In the genomic region with DNA sequence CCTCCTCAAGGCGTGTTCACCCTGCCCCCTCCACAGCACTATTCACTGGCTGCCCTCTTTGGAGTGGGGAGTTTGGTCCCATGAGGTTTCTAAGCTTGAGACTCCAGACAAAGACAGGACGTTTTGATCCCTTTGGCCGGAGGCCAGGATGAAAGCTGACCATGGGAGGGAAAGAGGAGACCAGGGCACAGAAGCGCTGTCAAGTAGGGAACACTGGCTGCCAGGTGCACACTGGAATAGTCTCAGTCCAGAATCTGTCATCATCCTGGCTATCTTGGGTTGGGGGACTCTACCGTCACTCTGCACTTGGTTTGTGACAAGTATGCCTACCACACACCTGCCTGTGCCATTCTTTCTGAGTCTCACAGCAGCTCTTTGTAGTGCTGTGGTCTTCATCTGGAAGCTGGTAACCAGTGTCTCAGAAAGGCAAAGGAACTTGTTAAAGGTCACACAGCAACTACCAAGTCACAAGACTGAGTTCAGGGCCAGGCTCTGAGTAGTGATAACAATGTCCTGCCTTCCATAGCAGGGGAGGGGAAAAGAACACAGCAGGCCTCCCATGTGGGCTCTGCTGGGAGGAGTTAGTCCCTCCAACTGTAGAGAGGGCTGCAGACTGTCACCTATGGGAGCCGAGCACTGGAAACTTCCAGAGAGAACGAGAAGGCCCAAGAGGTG, we compare ENCODE assay signal across 14 mouse cellular contexts. TPM values are rescaled to one million over a fixed set of nuclear protein-coding genes. Genes with fewer than 3 reads are reported as not detected.
A peak's percentile ranks its signal among the peaks of the same experiment; 100 is the strongest.
DNase-seq lines count a peak whose midpoint lies in the region; ATAC-seq lines count a peak whose summit lies in the region.
"Had no signal": no experiment of that assay in that cellular context is flagged by ENCODE, and none has a peak within 500 bp of the region (broad histone marks: within the 10 kb centered on the region; RNA-seq: fewer than 3 reads in every experiment).

No protein-coding gene starts in this region.

- DNase-seq in adrenal gland, postnatal 14 days: peak; percentile 67
- no peak for DNase-seq in adrenal gland, adult 8-10 months
- DNase-seq in hindbrain, embryonic 11.5 days (ENCODE audit: low spot score): no peak
- DNase-seq in 3T3-L1 (ENCODE audit: low read depth, low spot score): peak; percentile 25
- peak; percentile 64 for DNase-seq in gastrocnemius, postnatal 10 days
- DNase-seq in urinary bladder, postnatal 10 days (ENCODE audit: low spot score): no peak
- no peak for DNase-seq in embryo, embryonic 9.5 days (ENCODE audit: extremely low spot score)
- DNase-seq: kidney, adult 9 months; thymus, postnatal 25 days had no signal

- no peaks in the 10 kb centered on the region for H3K36me3 ChIP-seq in hindbrain, embryonic 16.5 days (ENCODE audit: control insufficient read depth, insufficient read depth, low read length)
- no peaks in the 10 kb centered on the region for H3K36me3 ChIP-seq in hindbrain, embryonic 11.5 days (ENCODE audit: control insufficient read depth, insufficient read depth, low read length)

- H3K27me3 ChIP-seq in hindbrain, embryonic 16.5 days (replicated peaks; ENCODE audit: control insufficient read depth, insufficient read depth, low read length): no peaks in the 10 kb centered on the region
- H3K27me3 ChIP-seq in hindbrain, embryonic 11.5 days (ENCODE audit: control insufficient read depth, insufficient read depth, low read length): no peaks in the 10 kb centered on the region
- H3K27me3 ChIP-seq: embryonic facial prominence, embryonic 12.5 days; forebrain, embryonic 13.5 days had no signal

- WGBS in hindbrain, embryonic 16.5 days: 56% methylated on average over 7 of the region's 7 CpGs
- WGBS in hindbrain, embryonic 11.5 days: 69% methylated on average over 7 of the region's 7 CpGs

- H3K27ac ChIP-seq in hindbrain, embryonic 16.5 days (ENCODE audit: low read depth, low read length): peak overlapping the region; percentile 23; the same call in 1 of the 2 replicates
- no peak overlapping the region for H3K27ac ChIP-seq in hindbrain, embryonic 11.5 days (ENCODE audit: low read depth, low read length)
- H3K27ac ChIP-seq: embryonic facial prominence, embryonic 12.5 days; forebrain, embryonic 13.5 days; liver, embryonic 14.5 days had no signal

- H3K4me2 ChIP-seq in hindbrain, embryonic 16.5 days (ENCODE audit: low read length): no peak overlapping the region
- H3K4me2 ChIP-seq in hindbrain, embryonic 11.5 days (replicated peaks; ENCODE audit: low read depth, low read length): no peak overlapping the region
- H3K4me2 ChIP-seq: embryonic facial prominence, embryonic 12.5 days; forebrain, embryonic 13.5 days had no signal

- H3K9me3 ChIP-seq in hindbrain, embryonic 16.5 days (ENCODE audit: control insufficient read depth, low read length): 0 out of 2 replicates have a peak, but pooled peaks cover 2% of the 10 kb centered on the region
- no peaks in the 10 kb centered on the region for H3K9me3 ChIP-seq in hindbrain, embryonic 11.5 days (ENCODE audit: control insufficient read depth, low read length)
- H3K9me3 ChIP-seq: embryonic facial prominence, embryonic 12.5 days; forebrain, embryonic 13.5 days had no signal

- ATAC-seq in hindbrain, embryonic 16.5 days: no peak
- no peak for ATAC-seq in hindbrain, embryonic 11.5 days (ENCODE audit: low FRiP score)
- ATAC-seq: forebrain, embryonic 13.5 days had no signal

- no peaks in the 10 kb centered on the region for H3K4me1 ChIP-seq in hindbrain, embryonic 16.5 days (ENCODE audit: control insufficient read depth, insufficient read depth, low read depth, low read length)
- no peaks in the 10 kb centered on the region for H3K4me1 ChIP-seq in hindbrain, embryonic 11.5 days (replicated peaks; ENCODE audit: control insufficient read depth, insufficient read depth, low read length)
- H3K4me1 ChIP-seq: embryonic facial prominence, embryonic 12.5 days; forebrain, embryonic 13.5 days had no signal

- no peak overlapping the region for H3K4me3 ChIP-seq in hindbrain, embryonic 16.5 days (ENCODE audit: low read length)
- no peak overlapping the region for H3K4me3 ChIP-seq in hindbrain, embryonic 11.5 days (ENCODE audit: low read depth, low read length)
- H3K4me3 ChIP-seq: embryonic facial prominence, embryonic 12.5 days; forebrain, embryonic 13.5 days had no signal

- H3K9ac ChIP-seq in hindbrain, embryonic 16.5 days (ENCODE audit: low read depth, low read length): no peak overlapping the region
- H3K9ac ChIP-seq in hindbrain, embryonic 11.5 days (ENCODE audit: low read depth, low read length): no peak overlapping the region
- H3K9ac ChIP-seq: embryonic facial prominence, embryonic 12.5 days; forebrain, embryonic 13.5 days; liver, embryonic 14.5 days had no signal

RNA-seq across cellular contexts. Expression of a gene that starts 6.7 kb away (rescaled TPM):
- total RNA-seq in adrenal gland, postnatal 14 days (2021): 0.15 and 0.23 TPM in 2 replicates
- under 1 TPM; 0.20 to 0.40 (median 0.31) TPM for total RNA-seq in adrenal gland, adult 8-10 months (2022)
- polyA plus RNA-seq in hindbrain, embryonic 16.5 days (2015; fragmentation: Nextera tagmentation; extraction: Ambion mirVana): 14.2 and 14.5 TPM in 2 replicates
- polyA plus RNA-seq in hindbrain, embryonic 11.5 days (2014; fragmentation: Nextera tagmentation; extraction: Ambion mirVana): 0.73 and 0.77 TPM in 2 replicates
- under 1 TPM; 0.20 to 0.23 TPM for total RNA-seq in gastrocnemius, postnatal 10 days (2021)
- total RNA-seq: heart, postnatal 14 days had no signal
- polyA plus RNA-seq: liver, embryonic 14.5 days had no signal

RNA-seq across cellular contexts. Expression of a gene that starts 23.0 kb away (rescaled TPM):
- total RNA-seq in adrenal gland, postnatal 14 days (2021): 88.7 and 94.4 TPM in 2 replicates
- 100 to 1,000 TPM in 1 of 4 experiments, 10 to 100 TPM in 3; 81.3 to 119 (median 96.3) TPM for total RNA-seq in adrenal gland, adult 8-10 months (2022)
- 120 and 124 TPM in 2 replicates for polyA plus RNA-seq in hindbrain, embryonic 16.5 days (2015; fragmentation: Nextera tagmentation; extraction: Ambion mirVana)
- 90.5 and 90.7 TPM in 2 replicates for polyA plus RNA-seq in hindbrain, embryonic 11.5 days (2014; fragmentation: Nextera tagmentation; extraction: Ambion mirVana)
- 10 to 100 TPM; 52.1 to 55.1 TPM for total RNA-seq in gastrocnemius, postnatal 10 days (2021)

RNA-seq across cellular contexts. Expression of a gene that starts 23.1 kb away (rescaled TPM):
- total RNA-seq in adrenal gland, postnatal 14 days (2021): 3.1 and 3.2 TPM in 2 replicates
- 1 to 10 TPM in 2 of 4 experiments, under 1 TPM in 2; 0.35 to 2.0 (median 0.88) TPM for total RNA-seq in adrenal gland, adult 8-10 months (2022)
- 1.9 and 2.1 TPM in 2 replicates for polyA plus RNA-seq in hindbrain, embryonic 16.5 days (2015; fragmentation: Nextera tagmentation; extraction: Ambion mirVana)
- 10.8 and 14.3 TPM in 2 replicates for polyA plus RNA-seq in hindbrain, embryonic 11.5 days (2014; fragmentation: Nextera tagmentation; extraction: Ambion mirVana)
- total RNA-seq in gastrocnemius, postnatal 10 days (2021): 1 to 10 TPM; 2.3 to 2.4 TPM

RNA-seq across cellular contexts. Expression of a gene that starts 25.3 kb away (rescaled TPM):
- 37.4 and 42.7 TPM in 2 replicates for total RNA-seq in adrenal gland, postnatal 14 days (2021)
- total RNA-seq in adrenal gland, adult 8-10 months (2022): 10 to 100 TPM; 60.8 to 69.9 (median 67.4) TPM
- polyA plus RNA-seq in hindbrain, embryonic 16.5 days (2015; fragmentation: Nextera tagmentation; extraction: Ambion mirVana): 92.9 and 96.4 TPM in 2 replicates
- 29.6 and 32.6 TPM in 2 replicates for polyA plus RNA-seq in hindbrain, embryonic 11.5 days (2014; fragmentation: Nextera tagmentation; extraction: Ambion mirVana)
- 10 to 100 TPM; 33.8 to 39.8 TPM for total RNA-seq in gastrocnemius, postnatal 10 days (2021)

RNA-seq across cellular contexts. Expression of a gene that starts 37.2 kb away (rescaled TPM):
- 18.2 and 19.3 TPM in 2 replicates for total RNA-seq in adrenal gland, postnatal 14 days (2021)
- 10 to 100 TPM; 17.5 to 29.1 (median 24.0) TPM for total RNA-seq in adrenal gland, adult 8-10 months (2022)
- polyA plus RNA-seq in hindbrain, embryonic 16.5 days (2015; fragmentation: Nextera tagmentation; extraction: Ambion mirVana): 4.4 and 5.9 TPM in 2 replicates
- 2.7 and 3.2 TPM in 2 replicates for polyA plus RNA-seq in hindbrain, embryonic 11.5 days (2014; fragmentation: Nextera tagmentation; extraction: Ambion mirVana)
- total RNA-seq in gastrocnemius, postnatal 10 days (2021): 1 to 10 TPM; 5.9 to 9.1 TPM

Comparison
In these comparisons a context has a peak if more than half of its experiments do, and no peak if none do; other contexts are left out.
1. DNase-seq: peak in adrenal gland, postnatal 14 days (single experiment), 3T3-L1 (single experiment) and gastrocnemius, postnatal 10 days (single experiment); none in adrenal gland, adult 8-10 months (single experiment), hindbrain, embryonic 11.5 days (single experiment), urinary bladder, postnatal 10 days (single experiment) and embryo, embryonic 9.5 days (single experiment).